Mouse (Mus musculus) MEL (cell line): ENCODE measurements around the gene N4bp1.

ENCODE experiments used
- CTCF ChIP-seq, 3 experiments: IDR thresholded peaks in 2 of 3; conservative IDR thresholded peaks in 1 of 3; 2 replicates each; pipeline ENCODE4 v1.5.1; 2011 to 2012; ENCODE audit warnings: low read length in 3 of 3, low read depth in 2 of 3, mild to moderate bottlenecking in 2 of 3, improper control_type of control experiment in 1 of 3, inconsistent platforms in 1 of 3, mixed read lengths in 1 of 3, moderate library complexity in 1 of 3; ENCODE audit not compliant: control insufficient read depth in 1 of 3, insufficient read depth in 1 of 3, poor library complexity in 1 of 3, severe bottlenecking in 1 of 3
- E2F4 ChIP-seq: IDR thresholded peaks from 2 replicates; pipeline ENCODE4 v1.6.1; 2011; ENCODE audit warnings: low read depth, low read length, improper control_type of control experiment, borderline replicate concordance
- GATA1 ChIP-seq: IDR thresholded peaks from 2 replicates; pipeline ENCODE4 v1.6.1; 2011; ENCODE audit warnings: low read depth, low read length, improper control_type of control experiment
- KAT2A ChIP-seq: conservative IDR thresholded peaks from 2 replicates; pipeline ENCODE4 v1.6.1; 2012; ENCODE audit warnings: low read depth, low read length, improper control_type of control experiment, inconsistent platforms
- NELFE ChIP-seq: IDR thresholded peaks from 2 replicates; pipeline ENCODE4 v1.6.1; 2011; ENCODE audit warnings: low read depth, low read length, improper control_type of control experiment
- POLR2A ChIP-seq, 2 experiments: IDR thresholded peaks; 2 replicates each; pipeline ENCODE4 v1.6.1; 2011 to 2012; ENCODE audit warnings: low read length in 2 of 2, mild to moderate bottlenecking in 2 of 2, control low read depth in 1 of 2, improper control_type of control experiment in 1 of 2, low read depth in 1 of 2, moderate library complexity in 1 of 2; ENCODE audit not compliant: control insufficient read depth in 1 of 2, insufficient read depth in 1 of 2, poor library complexity in 1 of 2
- SIN3A ChIP-seq: IDR thresholded peaks from 2 replicates; pipeline ENCODE4 v1.6.1; 2012; ENCODE audit warnings: low read length, improper control_type of control experiment, inconsistent platforms
- SMC3 ChIP-seq: IDR thresholded peaks from 2 replicates; pipeline ENCODE4 v1.6.1; 2011; ENCODE audit warnings: low read depth, low read length, improper control_type of control experiment
- TAL1 ChIP-seq: IDR thresholded peaks from 2 replicates; pipeline ENCODE4 v1.6.1; 2012; ENCODE audit warnings: mild to moderate bottlenecking, inconsistent platforms, low read length, moderate library complexity, mixed read lengths
- USF1 ChIP-seq: IDR thresholded peaks from 2 replicates; pipeline ENCODE4 v1.6.1; 2014; ENCODE audit warnings: low read depth, mild to moderate bottlenecking, inconsistent platforms, low read length, improper control_type of control experiment, moderate library complexity
- ZKSCAN1 ChIP-seq: IDR thresholded peaks from 2 replicates; pipeline ENCODE4 v1.6.1; 2012; ENCODE audit warnings: low read depth, mild to moderate bottlenecking, inconsistent platforms, low read length, improper control_type of control experiment, moderate library complexity

DNA sequence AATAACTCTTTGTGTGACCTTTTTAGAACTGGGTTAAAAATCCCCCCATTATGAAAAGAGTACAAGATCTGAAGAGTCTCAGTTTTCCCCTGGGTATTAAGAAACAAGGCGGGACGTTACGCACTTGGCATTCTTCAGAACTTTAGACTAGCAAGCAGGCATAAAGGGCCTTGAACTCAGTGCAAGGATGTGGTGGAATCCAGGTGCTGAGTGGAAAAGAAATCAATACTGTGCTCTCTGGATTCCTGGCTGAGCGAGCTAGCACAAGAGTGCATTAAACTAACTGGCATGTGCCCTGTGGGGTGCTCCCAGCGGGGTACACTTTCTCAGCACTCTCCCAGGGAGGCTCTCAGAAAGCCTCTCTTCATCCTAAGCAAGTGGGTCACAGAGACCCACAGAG lies 122.3 kb downstream of the N4bp1 start:
- no peak for TF ChIP-seq SIN3A
- no peak for TF ChIP-seq POLR2A (IDR thresholded peaks at IDR 0.05; ENCODE audit: control insufficient read depth in 1 of 2, insufficient read depth in 1 of 2, low read depth in 1 of 2, low read length in 2 of 2, poor library complexity in 1 of 2)
- no peak for TF ChIP-seq TAL1
- no peak for TF ChIP-seq CTCF (IDR thresholded peaks at IDR 0.05 in 2 of 3, conservative IDR thresholded peaks at IDR 0.05 in 1 of 3; ENCODE audit: control insufficient read depth in 1 of 3, insufficient read depth in 1 of 3, low read depth in 2 of 3, low read length in 3 of 3, poor library complexity in 1 of 3, severe bottlenecking in 1 of 3)
- no peak for TF ChIP-seq SMC3
- TF ChIP-seq E2F4, result no peak
- TF ChIP-seq GATA1, result no peak
- no peak for TF ChIP-seq USF1
- no peak for TF ChIP-seq NELFE
- TF ChIP-seq KAT2A, result no peak
- no peak for TF ChIP-seq ZKSCAN1
